Mouse (Mus musculus) common myeloid progenitor, adult 5-6 weeks (primary cell): ENCODE results near the gene Cadm1. TPM values are rescaled to one million over a fixed set of nuclear protein-coding genes. Genes with fewer than 3 reads are reported as not detected.
A peak's percentile ranks its signal among the peaks of the same experiment; 100 is the strongest.

Experiments
- ATAC-seq: replicated peaks from 2 replicates; pipeline ENCODE4 v1.8.0; 2016; ENCODE audit warnings: low read depth, mild to moderate bottlenecking, moderate TSS enrichment, inconsistent platforms; ENCODE audit not compliant: poor library complexity, severe bottlenecking
- total RNA-seq: library from RNA; stranded (forward); fragments of 200-1000, 187-1606 nt; gene quantifications from 2 replicates; pipeline ENCODE4 v1.2.3, GENCODE M21; 2017

The Cadm1 gene
- total RNA-seq, 1 experiment from 2014 or later: 0.69 TPM

DNA sequence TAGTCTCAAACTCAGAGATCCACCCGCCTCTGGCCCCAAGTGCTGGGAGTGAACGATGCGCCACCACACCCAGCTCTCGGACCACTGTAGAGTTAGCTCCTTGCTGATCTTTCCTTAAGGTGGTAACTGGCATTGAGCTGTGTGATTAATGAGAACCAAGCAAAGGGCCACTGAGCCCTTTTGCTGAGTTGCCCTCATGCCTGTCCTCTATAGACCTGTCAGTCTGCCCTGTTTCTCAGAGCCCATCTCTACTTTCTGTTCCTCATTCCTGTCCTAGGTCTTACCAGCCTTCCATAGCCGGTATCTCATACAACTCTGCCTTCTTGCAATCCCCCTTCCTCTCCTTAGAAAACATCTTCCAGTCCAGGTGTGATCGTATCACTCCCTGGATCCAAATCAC is 242.8 kb downstream of the Cadm1 start:
- peak; percentile 59 for ATAC-seq

DNA sequence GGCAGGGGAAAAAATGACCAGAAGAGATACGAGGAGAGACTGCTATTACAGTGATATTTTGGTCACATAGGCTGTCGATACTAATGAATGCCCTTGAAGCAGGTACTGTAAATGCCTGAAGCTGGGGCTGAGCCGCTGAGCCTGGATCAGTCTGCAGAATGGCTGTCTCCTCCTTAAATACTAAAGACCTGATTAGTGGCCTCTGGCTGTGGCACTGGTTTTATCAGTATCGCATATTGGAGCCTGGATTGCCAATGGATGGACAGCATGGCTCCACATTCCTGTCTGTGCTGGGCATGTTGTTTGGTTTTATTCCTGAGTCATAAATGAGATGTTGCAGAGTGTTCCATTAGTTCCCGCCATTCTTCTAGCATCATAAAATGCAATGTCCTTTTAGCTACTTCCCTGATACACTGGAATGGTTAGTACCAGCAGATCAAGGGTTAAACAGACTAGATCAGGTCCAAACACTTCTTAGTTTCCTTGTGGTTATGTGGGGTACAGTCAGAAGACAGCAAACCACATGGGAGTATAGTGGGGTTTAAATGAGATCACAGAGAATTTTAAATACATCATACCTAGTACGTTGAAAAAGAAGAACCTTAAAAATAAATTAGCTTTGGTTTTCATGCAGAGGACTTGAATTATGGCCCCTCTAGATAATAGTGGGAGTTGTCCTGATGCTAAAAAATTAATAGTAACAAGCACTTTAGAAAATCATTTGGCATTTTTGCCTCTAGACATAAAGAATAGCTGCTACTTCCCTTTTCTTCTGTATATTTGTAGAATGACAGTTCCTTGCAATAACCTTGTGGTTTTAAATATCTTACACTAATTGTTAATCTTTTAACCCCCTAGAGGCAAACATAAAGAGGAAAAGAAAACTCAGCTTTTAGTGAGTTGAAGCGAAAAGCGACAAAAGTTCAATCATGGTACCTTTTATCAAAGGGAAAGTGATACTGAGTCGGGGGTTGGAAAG is 247.3 kb downstream of the Cadm1 start:
- ATAC-seq: peak; percentile 86

DNA sequence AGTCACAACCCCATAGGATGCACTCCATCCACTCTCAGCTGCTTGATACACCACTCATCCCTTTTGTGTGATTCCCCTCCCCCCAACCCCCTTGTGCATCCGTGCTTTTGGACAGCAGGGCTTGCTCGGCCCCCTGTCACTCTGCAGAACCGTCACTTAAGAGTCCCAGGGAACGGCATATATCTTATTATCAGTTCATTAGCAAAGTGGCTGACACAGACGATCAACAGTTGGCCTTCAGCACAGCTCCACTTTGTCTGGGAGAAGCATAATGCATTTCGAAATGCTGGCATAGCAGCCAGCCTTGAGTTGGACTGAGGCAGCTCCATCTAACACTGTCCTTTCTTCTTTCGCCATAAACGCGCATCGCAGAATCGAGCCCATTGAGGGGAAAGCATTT is 248.5 kb downstream of the Cadm1 start:
- ATAC-seq: no peak

DNA sequence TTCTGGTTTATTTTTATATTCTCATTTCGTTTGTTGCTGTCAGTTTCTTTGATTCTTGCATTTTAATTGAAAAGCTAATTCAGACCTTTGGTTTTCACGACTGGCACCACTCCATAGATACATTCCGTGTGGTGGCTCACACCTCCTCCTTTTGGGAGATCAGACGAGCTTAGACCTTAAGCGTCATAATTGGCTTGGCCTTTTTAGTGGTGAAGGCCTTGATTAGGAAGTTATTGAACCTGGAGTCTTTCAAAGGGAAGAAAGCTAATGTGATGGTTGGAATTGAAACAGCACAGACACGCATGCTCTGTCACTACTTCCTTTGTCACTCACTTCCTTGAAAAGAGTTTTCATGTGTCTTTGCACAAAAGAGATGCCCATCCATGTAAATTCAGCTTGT is 249.3 kb downstream of the Cadm1 start:
- no peak for ATAC-seq

DNA sequence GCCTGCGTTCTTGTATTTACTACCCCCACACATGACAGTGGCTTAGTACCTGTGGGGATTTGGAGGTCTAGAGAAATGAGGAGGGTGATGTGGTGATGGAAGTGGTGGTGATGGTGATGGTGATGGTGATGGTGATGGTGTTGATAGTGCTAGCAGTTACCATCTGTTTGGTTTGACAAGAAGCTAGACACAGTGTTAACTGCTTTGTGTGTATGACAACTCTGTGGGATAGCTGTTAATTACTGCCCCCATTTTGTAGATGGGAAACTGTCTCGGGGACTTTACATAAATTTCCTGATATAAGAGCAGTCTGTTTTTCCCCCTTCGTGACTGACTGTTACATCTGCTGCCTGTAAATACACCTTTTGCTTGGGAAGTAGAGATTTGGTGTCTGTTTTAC is 256.7 kb downstream of the Cadm1 start:
- no peak for ATAC-seq

DNA sequence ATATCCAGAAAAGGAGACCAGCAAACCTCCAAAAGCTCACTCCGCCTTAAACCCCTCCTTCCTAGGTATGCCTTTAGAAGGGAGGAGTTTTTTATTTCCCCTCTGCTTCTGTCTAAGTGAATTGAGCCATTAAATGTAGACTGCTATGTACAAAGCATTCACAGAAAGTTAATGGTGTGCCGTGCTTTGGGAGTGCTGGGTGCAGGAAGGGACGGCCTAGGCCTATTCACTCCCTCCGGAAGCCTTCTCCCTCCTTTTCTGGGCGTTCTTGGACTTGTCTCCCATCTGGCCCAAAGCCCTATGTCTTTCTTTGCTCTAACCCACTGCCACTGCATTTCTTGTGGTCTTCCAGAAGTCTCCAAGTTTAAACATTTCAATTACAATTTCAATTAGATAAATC is 268.5 kb downstream of the Cadm1 start:
- ATAC-seq: no peak

DNA sequence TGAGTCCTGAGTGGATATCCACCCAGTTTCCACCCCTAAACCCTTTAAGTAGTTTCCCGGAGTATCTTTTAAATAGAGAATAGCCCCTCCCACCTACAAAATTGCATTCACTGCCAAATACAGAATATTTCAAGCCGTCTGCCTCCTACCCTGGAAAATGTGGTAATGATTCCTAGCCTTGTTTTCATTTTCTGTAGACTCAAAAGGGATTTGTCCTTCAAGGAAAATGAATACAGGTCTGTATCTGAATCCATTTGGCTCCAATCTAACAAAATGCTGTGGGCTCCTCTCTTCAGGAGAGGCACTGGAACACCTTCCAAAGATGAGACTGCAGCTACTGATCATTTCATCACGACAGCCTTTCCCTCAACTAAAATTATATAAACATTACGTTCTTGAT is 271.3 kb downstream of the Cadm1 start:
- ATAC-seq: no peak

DNA sequence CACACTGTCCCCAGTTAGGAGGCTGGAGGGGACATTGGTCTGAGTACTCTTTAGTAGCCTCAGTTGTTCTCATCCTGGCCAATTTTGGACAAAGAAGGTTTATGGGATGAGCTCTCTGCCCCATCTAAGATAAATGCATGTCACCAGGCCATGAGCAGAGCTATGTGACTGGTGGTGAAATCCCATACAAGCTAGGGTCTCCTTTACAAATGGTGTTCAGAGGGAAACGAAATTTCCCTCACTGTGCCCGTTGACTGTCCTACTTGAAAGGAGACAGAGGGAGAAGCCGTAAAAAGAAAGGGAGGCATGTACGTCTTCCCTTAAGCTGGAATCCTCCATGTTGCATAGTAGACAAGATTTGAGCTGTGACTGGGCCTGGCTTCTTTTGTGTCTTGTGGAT is 272.6 kb downstream of the Cadm1 start:
- ATAC-seq: no peak

DNA sequence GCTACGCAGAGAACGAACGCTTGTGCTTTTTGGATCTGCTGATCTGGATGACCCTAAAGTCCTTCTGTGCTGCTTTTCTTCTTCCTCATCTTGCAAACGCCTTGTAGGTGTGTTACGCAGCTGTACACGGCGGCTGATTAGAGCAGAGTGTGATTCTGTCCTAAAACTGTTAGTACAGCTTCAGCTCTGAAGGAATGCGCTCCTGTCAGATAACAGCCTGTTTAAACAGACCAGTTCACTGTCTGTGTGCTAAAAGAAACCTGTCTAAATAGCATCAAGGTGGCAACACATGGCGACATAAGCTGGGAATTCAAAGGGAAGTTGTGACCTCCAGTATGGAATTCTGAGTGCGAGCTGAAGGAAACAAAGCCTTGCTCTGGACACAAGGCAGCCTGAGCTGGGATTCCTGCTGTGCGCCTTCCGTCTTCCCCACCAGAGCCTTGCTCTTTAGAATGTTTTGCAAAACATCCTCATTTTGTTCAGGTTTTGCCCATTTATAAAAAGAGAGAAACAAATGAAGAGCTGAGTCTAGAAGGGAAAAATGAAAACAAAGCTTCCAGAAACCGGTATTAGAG is 273.6 kb downstream of the Cadm1 start:
- no peak for ATAC-seq

DNA sequence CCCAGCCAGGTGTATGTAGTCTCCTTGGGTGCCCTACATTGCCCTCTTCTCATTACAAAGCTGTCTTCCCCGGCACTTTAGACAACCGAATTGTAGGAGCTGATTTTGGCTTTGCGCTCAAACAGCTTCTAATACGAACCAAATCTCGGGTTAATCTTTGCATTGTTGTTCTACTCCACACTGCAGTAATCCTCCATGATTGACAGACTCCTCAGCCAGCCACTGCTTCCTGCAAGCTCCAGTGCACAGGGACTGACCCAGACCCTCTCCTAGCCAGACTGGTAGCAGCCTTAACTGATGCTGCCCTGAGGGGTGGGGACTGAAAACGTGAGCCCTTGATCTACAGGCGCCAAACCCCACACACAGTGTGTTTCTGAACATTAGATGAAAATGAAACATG is 275.7 kb downstream of the Cadm1 start:
- ATAC-seq: no peak

DNA sequence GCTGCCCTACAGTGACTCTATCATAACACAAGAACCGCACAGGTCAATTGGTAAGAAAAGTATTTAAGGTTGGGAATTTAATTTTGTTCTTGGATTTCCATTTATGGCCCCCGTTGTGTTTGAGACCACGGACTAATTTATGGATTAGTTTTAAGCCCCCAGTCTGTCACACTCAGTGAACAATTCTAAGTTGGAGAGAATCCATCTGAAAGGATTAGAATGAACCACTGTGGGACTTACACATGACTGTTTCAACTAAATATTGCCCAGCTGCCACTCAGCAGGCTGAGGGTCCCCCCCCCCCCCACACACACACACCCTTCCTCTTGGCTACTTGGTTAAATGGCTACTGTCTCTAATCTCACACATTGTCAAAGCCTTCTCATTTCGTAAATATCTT is 295.7 kb downstream of the Cadm1 start:
- ATAC-seq: no peak

DNA sequence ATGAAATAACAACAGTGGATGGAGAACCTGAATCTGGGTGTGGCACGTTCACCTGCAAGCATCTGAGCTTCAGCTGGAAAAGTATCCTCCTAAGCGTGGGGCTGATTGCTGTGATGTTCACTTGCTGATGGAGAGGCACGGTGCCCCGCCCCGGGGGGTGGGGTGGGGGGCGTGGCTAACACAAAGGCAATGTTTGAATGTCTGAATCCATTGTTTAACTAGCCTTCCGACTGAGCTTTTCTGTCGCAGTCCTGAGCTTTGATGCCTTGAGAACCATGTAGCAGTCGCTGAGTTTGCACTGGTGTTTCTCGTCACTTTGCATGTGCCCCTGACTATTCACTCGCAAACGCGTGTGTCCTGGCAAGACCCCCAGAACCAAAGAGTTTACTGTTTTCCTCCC is 298.8 kb downstream of the Cadm1 start:
- no peak for ATAC-seq

DNA sequence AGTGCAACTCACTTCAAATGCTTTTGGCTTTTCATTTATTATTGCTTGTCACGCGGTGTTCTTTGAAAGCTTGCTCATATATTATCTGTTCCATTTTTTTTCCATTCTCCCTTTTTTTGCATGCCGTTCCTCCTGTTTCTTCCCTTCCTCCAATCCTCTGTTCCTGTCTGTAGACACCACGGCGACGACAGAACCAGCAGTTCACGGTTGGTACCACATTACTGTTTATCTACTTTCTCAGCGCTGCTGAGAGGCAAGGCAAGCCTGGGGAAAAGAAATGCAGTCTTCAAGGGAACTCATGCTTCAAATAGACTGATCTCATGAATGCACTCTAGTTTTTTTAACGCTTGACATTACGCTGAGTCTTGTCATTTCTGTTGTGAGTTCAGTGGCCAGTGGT is 299.2 kb downstream of the Cadm1 start:
- no peak for ATAC-seq

DNA sequence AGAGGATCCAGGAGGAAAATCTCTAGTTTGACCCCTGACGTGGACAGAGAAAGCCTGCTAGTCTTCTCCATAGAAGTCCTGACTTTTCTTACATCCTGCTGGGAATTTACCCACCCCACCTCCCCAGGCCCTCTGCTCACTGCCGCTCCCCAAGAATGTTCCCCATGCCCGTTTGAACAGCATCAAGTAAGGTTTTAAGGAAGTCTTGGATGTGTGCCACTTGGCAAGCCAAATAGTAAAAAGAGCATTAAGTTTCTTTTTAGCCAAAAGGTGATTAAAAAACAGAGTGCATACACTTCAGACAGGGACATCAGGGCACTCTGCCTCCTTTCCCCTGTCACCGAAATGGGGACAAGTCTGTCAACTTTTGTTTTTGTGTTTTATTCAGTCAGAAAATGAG is 299.9 kb downstream of the Cadm1 start:
- no peak for ATAC-seq

DNA sequence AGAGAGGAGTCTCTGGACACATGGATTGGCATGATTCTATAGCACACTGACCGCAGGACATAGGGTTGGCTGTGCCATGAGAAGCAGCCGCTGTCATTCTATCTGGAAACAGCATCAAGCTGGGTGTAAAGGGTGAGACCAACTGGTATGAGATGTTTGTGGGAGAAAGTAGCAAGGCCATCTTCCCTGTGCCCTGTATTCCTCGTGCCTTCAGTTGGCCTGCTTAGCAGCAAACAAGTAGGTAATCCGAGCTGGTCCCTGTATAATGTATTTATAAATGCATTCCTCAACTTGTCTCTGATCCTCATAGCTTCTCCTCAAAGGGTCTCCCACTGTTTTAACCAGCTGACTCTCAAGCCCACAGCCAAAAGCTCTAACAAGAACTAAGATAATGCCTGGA is 301.4 kb downstream of the Cadm1 start:
- no peak for ATAC-seq

DNA sequence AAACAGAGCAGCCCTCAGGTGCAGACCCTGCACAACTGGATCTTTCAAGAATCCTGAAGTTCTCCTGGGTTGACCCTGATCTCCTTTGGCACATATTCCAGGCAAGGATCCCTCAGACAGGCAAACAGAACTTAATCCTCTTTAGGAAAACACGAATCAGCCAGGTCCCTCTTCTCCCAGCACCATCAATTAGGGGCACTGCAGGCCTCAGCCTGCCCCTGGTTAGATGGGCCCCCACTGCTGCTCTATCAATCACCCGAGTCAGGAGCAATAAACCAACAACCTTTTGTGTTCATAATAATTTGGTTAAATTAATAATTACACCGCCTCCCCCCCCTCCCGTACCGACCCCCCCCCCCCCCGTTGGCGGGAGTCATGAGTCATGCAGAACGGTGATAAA is 308.2 kb downstream of the Cadm1 start:
- no peak for ATAC-seq

DNA sequence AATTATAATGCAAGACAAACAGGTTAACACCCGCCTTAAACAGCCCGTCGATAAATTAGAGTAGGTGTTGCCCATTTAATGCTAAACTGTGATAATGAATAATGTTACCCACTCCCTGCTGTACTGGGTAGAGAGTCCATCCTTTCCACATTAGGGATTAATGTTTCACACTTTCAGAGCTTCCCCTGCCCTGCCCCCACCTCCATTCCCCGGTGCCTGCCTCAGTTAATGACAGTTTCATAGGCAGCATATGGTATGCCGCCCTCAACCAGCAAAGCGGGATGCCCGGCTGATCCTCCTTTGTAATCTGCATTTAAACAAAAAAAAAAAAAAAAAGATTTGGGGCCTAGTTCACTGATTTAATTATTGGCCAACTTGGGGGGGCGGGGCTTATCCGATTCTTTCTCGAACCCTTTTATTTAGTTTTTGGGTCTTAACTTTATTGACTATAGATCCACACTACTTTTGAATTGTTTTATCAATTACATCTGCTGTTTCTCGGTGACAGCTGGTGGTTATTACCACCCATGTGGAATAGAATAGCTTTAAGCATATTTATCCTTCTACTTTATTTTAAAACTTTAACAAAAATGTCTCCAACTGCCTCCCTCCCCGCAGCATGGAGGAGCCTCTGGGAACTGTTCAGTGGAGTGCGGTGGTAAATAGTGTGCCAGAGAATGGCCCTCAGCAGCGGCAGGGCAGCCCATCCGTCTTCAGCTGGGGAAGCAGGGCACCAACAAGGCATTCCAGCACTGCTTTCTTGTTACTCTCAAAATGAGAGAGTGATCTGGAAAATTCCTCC is 309.1 kb downstream of the Cadm1 start:
- no peak for ATAC-seq

DNA sequence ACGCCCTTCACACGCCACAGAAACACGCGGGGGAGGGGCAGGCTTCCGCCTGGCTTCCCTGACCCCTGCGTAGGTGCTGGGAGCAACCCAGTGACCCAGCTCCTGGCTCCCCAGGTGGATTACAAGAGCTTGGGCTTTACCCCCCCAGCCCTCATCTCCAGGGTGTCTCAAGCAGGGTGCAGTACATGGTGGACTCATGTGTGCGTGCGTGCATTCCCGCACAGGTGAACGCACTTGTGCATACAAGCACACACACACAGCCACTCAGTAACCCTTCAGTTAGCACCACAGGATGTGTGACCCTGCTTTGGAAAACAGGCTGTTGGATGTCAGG is 309.7 kb downstream of the Cadm1 start:
- no peak for ATAC-seq

DNA sequence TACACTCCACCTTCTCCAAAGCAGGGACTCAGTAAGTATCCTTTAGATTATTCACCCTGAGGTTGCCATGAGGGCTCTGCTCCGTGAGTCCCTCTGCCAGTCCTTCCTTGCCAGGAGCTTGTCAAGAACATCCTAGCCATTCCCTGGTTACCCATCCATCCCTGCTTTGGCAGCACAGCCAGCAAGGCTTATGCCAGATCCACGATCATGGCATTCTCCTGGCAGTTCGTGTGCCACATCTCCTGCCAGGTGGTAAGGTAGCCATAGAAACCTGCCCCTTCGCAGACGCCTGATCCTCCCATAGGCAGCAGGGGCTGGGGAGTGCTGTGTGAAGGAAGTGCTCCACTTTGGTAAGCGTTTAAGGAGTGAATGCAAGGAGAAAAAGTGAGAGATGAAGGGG is 313.4 kb downstream of the Cadm1 start:
- no peak for ATAC-seq

DNA sequence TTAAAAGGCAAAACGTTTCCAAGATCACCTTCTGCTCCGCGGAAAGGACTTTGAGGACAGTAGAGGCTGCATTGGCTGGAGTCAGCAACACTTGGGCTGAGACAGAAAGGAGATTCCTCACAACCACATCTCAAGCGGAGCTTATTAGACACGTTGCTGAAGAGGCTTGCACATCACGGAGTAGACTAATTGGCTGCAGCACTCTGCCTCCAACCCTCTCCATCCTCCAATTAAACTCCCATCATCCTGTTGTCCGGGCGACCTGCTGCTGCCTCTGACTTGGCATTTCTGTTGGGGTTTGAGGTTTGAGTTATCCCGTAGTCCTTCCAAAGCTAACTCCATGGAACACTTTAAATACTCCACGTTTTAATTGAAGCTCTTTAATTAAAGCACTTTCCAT is 316.3 kb downstream of the Cadm1 start:
- ATAC-seq: no peak

DNA sequence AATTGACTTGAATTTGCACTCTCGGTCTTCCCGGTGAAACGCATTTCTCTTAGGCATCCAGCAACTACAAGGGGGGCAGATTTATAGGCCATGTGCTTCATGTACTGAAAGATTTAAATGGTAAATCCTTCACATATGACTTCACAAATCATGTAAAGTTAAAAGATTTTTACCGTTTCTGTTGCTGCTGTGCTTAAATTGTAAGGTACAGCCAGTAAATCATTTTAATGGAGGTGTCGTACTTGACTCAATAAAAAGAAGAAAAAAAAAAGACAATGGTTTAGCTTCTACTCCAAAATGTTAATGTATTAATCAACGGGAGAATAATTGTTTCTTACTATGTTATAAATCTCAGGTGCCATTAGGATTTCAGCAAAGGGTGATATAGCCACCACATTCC is 317.0 kb downstream of the Cadm1 start:
- ATAC-seq: no peak
